Mouse (Mus musculus): Measurements from ENCODE around the gene Mb21d2. TPM values are rescaled to one million over a fixed set of nuclear protein-coding genes. Genes with fewer than 3 reads are reported as not detected.

The Mb21d2 gene
- polyA plus RNA-seq, 1 experiment, result 7.6 TPM

DNA sequence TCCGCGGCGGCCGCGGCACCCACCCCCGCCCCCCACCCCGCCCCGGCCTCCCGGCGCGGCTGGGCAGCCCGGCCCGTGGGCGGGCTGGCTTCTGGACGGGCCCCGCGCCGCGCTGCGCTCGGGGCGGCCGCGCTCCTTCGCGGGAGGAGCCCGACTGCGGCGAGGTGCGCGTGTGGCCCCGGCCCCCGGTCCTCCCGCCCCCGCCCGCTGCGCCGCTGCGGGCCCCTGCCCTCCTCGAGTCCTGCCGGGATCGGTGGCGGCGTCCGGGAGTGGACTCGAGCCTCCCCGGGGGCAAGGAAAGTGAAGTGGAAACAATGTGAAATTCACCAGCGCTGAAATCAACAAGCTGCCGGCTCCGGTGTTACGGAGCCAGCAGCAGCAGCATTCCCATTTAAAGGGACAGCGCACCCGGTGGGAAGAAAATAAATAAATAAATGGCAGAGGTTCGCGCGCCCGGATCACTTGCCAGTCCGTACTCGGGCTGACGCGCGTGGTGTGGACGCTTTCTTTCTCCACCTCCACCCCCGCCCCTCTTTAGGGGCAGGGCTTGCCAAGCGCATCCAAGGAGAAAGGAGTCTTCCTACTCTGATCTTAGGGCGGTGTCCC, 316 bp upstream of the Mb21d2 start:
- TF ChIP-seq CTCF (IDR thresholded peaks at IDR 0.05; ENCODE audit: borderline replicate concordance, insufficient read depth, low read length), result no peak
- TF ChIP-seq POLR2A (IDR thresholded peaks at IDR 0.05; ENCODE audit: low read depth, low read length), result 0 out of 2 replicates have a peak, but pooled peaks have one; percentile 12
- Histone ChIP-seq H3K27ac (ENCODE audit: insufficient read depth, low read length) (no peak overlapping the region), H3K4me1 (ENCODE audit: control insufficient read depth, insufficient read depth, low read length) (no peaks in the 10 kb centered on the region; the same call in 1 of the 2 replicates), H3K4me3 (ENCODE audit: insufficient read depth, low read length) (peak overlapping the region; percentile 81)

DNA sequence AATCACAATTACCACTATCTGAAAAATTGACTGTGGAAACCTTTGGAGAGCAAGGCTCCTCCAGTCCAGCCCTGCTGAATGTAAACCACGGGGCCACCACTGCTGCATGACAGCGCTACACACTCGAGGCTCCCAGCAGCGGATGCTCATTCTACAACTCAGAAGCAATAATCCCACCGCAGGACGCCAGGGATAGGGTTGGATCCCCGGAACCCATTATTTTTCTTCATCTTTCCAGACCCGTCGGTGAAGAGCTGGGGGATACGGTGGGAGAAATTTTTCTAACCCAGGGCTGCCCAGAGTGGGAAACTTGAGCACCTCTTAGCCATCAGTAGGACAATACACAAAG, 1.0 kb downstream of the Mb21d2 start:
- TF ChIP-seq POLR2A (IDR thresholded peaks at IDR 0.05; ENCODE audit: low read depth, low read length) (no peak), CTCF (IDR thresholded peaks at IDR 0.05; ENCODE audit: borderline replicate concordance, insufficient read depth, low read length) (no peak)
- H3K4me3 ChIP-seq (ENCODE audit: insufficient read depth, low read length), result peak overlapping the region; percentile 81
- no peak overlapping the region for H3K27ac ChIP-seq (ENCODE audit: insufficient read depth, low read length)
- no peaks in the 10 kb centered on the region; the same call in 1 of the 2 replicates for H3K4me1 ChIP-seq (ENCODE audit: control insufficient read depth, insufficient read depth, low read length)

DNA sequence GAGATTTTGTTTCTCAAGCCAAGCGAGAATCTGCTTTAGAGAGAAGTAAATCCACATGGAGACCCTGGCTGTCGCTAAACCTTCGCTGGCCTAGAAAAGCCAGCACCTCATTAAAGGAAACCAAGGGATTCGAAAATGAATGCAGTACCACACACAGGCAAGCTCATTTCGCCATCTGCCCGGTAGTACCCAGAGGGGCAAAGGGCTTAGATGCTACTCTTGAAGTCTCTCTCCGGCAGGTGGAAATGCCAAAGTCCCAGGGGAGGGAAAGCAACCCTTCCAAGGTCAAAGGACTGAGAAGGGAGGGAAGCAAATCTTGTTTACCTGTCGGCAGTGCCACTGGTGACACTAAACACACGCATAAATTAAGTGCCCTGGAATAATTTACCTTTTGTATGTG, 2.1 kb downstream of the Mb21d2 start:
- Histone ChIP-seq H3K4me1 (ENCODE audit: control insufficient read depth, insufficient read depth, low read length) (no peaks in the 10 kb centered on the region; the same call in 1 of the 2 replicates), H3K27ac (ENCODE audit: insufficient read depth, low read length) (no peak overlapping the region), H3K4me3 (ENCODE audit: insufficient read depth, low read length) (no peak overlapping the region)
- TF ChIP-seq POLR2A (IDR thresholded peaks at IDR 0.05; ENCODE audit: low read depth, low read length), result no peak
- no peak for TF ChIP-seq CTCF (IDR thresholded peaks at IDR 0.05; ENCODE audit: borderline replicate concordance, insufficient read depth, low read length)

DNA sequence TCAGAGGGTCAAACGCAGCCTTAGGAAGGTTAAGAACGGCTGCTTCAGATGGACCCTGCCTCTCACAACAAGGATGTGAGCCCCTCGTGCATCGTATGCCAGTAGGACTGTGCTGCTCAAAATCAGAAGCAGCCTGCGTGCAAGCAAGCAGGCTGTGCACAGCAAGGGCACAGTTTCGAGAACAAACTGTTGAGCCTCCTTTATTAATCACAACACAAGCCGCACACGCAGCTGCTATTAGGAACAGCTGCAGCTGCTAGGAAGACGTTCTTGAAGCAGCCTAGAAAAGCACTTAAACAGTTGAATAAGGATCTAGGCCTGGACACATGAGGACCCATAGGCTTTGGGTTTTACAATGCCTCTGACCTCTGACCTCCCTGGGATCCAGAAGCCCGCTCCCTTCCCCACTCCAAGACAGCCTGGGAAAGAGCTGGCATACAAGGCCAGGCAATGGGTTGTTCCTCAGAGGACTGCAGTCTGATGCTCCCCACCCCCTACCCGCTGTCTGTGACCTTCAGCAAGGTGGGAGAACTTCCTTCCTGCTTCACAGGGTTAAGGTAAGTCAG, 10.1 kb downstream of the Mb21d2 start:
- no peak overlapping the region for H3K27ac ChIP-seq (ENCODE audit: insufficient read depth, low read length)
- no peaks in the 10 kb centered on the region for H3K4me1 ChIP-seq (ENCODE audit: control insufficient read depth, insufficient read depth, low read length)
- TF ChIP-seq CTCF (IDR thresholded peaks at IDR 0.05; ENCODE audit: borderline replicate concordance, insufficient read depth, low read length), result no peak
- TF ChIP-seq POLR2A (IDR thresholded peaks at IDR 0.05; ENCODE audit: low read depth, low read length), result no peak
- H3K4me3 ChIP-seq (ENCODE audit: insufficient read depth, low read length), result no peak overlapping the region

DNA sequence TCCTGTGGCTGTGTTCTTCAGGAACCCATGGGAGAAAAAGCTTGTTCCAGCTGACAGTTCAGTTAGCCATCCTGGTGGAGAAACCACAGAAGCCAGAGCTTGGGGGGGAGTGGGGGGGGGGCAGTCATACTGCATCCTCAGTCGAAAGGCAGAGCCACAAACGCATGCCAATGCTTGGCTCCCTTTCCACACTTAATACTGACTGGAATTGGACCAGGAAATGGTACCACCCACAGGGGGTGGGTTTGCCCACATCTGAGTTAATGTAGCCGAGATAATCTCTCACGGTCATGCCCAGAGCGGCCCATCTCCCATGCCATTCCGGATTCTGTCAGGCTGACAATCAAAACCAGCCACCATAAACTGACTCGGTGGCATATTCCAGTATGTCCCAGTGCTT, 14.1 kb downstream of the Mb21d2 start:
- TF ChIP-seq POLR2A (IDR thresholded peaks at IDR 0.05; ENCODE audit: low read depth, low read length) (no peak), CTCF (IDR thresholded peaks at IDR 0.05; ENCODE audit: borderline replicate concordance, insufficient read depth, low read length) (no peak)
- no peak overlapping the region for H3K4me3 ChIP-seq (ENCODE audit: insufficient read depth, low read length)
- no peaks in the 10 kb centered on the region for H3K4me1 ChIP-seq (ENCODE audit: control insufficient read depth, insufficient read depth, low read length)
- no peak overlapping the region for H3K27ac ChIP-seq (ENCODE audit: insufficient read depth, low read length)

DNA sequence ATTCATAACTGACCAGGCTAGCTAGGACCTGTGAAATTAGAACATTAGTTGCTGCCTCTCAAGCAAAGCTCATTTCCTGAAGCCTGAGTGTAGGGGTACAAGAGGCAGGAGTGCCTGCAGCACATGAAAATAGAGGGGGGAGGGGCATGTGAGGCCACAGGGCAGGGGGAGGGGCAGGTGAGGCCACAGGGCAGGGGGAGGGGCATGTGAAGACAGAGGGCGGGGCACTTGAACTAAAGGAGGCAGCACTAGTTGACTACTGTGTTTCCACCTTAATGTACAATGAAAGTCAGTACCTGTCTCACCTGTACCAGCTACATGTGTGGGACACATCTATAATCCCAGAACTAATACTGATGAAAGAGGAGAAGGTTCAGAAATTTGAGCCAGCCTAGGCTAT, 14.8 kb downstream of the Mb21d2 start:
- H3K4me3 ChIP-seq (ENCODE audit: insufficient read depth, low read length), result no peak overlapping the region
- TF ChIP-seq CTCF (IDR thresholded peaks at IDR 0.05; ENCODE audit: borderline replicate concordance, insufficient read depth, low read length) (no peak), POLR2A (IDR thresholded peaks at IDR 0.05; ENCODE audit: low read depth, low read length) (no peak)
- H3K4me1 ChIP-seq (ENCODE audit: control insufficient read depth, insufficient read depth, low read length), result no peaks in the 10 kb centered on the region
- H3K27ac ChIP-seq (ENCODE audit: insufficient read depth, low read length), result no peak overlapping the region

DNA sequence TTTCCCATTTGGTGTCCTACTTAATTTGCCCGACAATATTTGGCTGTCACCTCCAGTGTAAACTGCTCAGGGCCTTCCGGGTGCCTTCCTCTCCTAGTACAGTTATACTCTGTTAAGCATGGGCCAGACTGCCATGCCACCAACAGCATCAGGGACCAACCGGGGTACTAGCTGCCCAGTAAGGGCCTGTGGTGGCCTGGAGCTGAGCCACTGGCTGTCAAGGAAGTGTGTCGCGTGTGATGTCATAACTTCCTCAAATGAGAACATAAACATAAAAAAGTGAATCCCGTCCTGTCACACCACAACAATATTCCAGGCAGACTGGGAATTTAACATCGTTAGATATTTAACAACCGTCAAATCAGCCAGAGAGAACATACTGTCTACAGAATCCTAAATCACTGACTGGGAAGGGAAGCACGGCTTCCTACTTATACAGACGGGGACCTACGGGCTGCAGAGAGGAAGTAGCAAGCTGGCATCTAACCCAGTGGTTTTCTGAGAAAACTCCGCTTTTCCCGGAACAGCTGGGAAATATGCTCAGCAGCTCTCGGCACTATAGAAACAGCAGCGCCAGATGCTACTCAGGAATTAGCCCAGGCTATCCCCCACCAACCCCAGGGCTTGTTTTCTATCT, 17.9 kb downstream of the Mb21d2 start:
- Histone ChIP-seq H3K27ac (ENCODE audit: insufficient read depth, low read length) (no peak overlapping the region), H3K4me3 (ENCODE audit: insufficient read depth, low read length) (no peak overlapping the region), H3K4me1 (ENCODE audit: control insufficient read depth, insufficient read depth, low read length) (no peaks in the 10 kb centered on the region)
- no peak for TF ChIP-seq CTCF (IDR thresholded peaks at IDR 0.05; ENCODE audit: borderline replicate concordance, insufficient read depth, low read length)
- no peak for TF ChIP-seq POLR2A (IDR thresholded peaks at IDR 0.05; ENCODE audit: low read depth, low read length)

DNA sequence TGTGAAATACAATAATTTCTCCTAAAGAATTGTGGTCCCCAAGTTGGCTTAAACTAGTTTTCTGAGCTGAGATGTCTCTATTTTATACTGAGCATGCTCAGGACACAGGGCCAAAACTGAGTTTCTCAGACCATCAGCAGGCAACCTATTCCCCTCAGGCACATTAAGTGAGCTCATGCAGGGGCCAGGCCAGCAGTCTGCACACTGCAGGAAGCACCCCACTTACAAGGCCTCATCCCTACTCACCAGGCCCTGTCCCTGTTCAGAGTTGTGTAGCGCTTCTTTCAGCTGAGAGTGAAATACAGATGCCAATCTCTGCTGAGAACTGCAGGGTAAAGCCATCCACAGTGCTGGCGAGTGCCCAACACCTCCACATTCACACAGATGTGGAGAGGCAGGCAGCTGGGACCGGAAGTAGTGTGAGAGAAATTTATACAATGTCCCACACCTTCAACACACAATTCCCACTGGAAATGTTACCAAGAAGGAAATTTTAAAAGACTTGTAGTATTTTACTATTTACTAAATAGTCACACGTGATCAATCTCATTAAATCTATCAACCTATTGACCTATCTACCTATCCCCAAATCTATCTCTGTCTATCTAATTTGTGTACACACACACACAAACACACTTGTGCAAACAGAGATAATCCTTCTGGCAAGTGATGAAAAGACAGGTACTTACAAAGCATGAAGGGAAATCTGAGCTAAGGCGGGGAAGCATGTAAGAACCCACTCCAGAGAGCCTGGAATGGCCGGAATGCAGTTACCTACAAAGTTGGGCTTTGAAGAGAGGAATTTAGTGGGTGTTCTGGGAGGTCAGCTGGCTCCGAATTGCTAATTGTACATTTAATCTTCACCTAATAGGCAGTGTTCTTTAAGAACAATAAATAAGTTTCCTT, 22.9 kb downstream of the Mb21d2 start:
- TF ChIP-seq POLR2A (IDR thresholded peaks at IDR 0.05; ENCODE audit: low read depth, low read length) (no peak), CTCF (IDR thresholded peaks at IDR 0.05; ENCODE audit: borderline replicate concordance, insufficient read depth, low read length) (no peak)
- H3K4me1 ChIP-seq (ENCODE audit: control insufficient read depth, insufficient read depth, low read length), result peaks cover 2% of the 10 kb centered on the region; the same call in 1 of the 2 replicates
- H3K4me3 ChIP-seq (ENCODE audit: insufficient read depth, low read length), result no peak overlapping the region
- H3K27ac ChIP-seq (ENCODE audit: insufficient read depth, low read length), result no peak overlapping the region

DNA sequence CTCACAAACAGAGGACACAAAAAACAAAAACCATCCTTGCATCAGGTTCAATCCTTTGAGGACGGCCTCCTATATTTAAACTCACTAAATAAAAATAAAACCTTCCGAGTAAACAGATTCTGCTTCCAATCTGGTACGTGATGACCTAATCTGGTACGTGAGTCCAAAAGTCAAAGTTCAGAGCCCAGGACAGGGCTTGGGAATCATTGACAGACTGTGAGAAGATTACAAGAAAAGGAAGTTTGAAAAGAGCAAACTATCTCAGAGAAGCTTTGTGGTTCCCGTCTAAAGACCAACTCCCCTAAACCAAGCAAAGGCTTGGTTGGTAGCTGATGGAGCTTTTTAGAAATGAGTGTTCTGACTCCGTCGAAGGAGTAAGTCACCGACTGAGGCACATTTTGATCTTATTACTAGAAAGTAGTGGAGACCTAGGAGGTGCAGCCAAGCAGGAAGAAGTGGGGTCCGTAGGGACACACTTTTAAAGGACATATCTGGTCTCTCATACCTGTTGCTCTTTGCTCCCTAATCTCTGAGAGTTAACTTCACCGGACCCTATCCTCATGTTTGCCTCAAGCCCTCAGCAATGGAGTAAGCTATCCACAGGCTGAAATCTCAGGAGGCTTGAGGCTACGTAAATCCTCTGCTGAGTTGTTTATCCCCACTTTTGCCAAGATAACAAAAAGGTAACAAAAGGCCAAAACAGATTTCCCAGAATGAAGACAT, 23.7 kb downstream of the Mb21d2 start:
- no peak for TF ChIP-seq CTCF (IDR thresholded peaks at IDR 0.05; ENCODE audit: borderline replicate concordance, insufficient read depth, low read length)
- TF ChIP-seq POLR2A (IDR thresholded peaks at IDR 0.05; ENCODE audit: low read depth, low read length), result no peak
- H3K4me1 ChIP-seq (ENCODE audit: control insufficient read depth, insufficient read depth, low read length), result peaks cover 2% of the 10 kb centered on the region; the same call in 1 of the 2 replicates
- no peak overlapping the region for H3K4me3 ChIP-seq (ENCODE audit: insufficient read depth, low read length)
- H3K27ac ChIP-seq (ENCODE audit: insufficient read depth, low read length), result no peak overlapping the region
